Mouse (Mus musculus) CD8-positive naive resting alpha-beta T cell, adult 2 months (primary cell): ENCODE data around the gene Rpl34.

Experiments
- DNase-seq, 2 experiments: peaks; one replicate each; pipeline ENCODE4 v3.0.0; 2022; ENCODE audit warnings: low read depth in 2 of 2, low spot score in 2 of 2

Rpl34 gene

GRCm38 (mm10) chr3:130714775-130715568, 15.2 kb downstream of the Rpl34 start:
- peak; percentile 57 to 71 for DNase-seq

GRCm38 (mm10) chr3:130712891-130713290, 17.3 kb downstream of the Rpl34 start:
- DNase-seq = no peak

- DNase-seq = no peak
Measured at GRCm38 (mm10) chr3:130710103-130710502, 20.1 kb downstream of the Rpl34 start.

- peak; percentile 91 to 93 for DNase-seq
Measured at GRCm38 (mm10) chr3:130708967-130709924, 21.0 kb downstream of the Rpl34 start, which contains the start of gene Ostc. Gene Ostc, minus strand, starts transcription at chr3:130709444.

GRCm38 (mm10) chr3:130708529-130708928, 21.7 kb downstream of the Rpl34 start:
- DNase-seq = no peak

- DNase-seq = no peak
Measured at GRCm38 (mm10) chr3:130702289-130702688, 27.9 kb downstream of the Rpl34 start.

- no peak for DNase-seq
Measured at GRCm38 (mm10) chr3:130697622-130698021, 32.6 kb downstream of the Rpl34 start.

- DNase-seq = no peak
Measured at GRCm38 (mm10) chr3:130694705-130695104, 35.5 kb downstream of the Rpl34 start.

GRCm38 (mm10) chr3:130694041-130694593, 36.1 kb downstream of the Rpl34 start:
- DNase-seq = no peak

- no peak for DNase-seq
Measured at GRCm38 (mm10) chr3:130691596-130692170, 38.5 kb downstream of the Rpl34 start.

- DNase-seq = peak in 1 of 2 experiments; percentile 43
Measured at GRCm38 (mm10) chr3:130690834-130691595, 39.2 kb downstream of the Rpl34 start.

- DNase-seq = peak; percentile 29 to 37
Measured at GRCm38 (mm10) chr3:130689630-130690029, 40.6 kb downstream of the Rpl34 start.

- DNase-seq = no peak
Measured at GRCm38 (mm10) chr3:130687051-130687450, 43.1 kb downstream of the Rpl34 start.

- no peak for DNase-seq
Measured at GRCm38 (mm10) chr3:130685014-130685366, 45.2 kb downstream of the Rpl34 start.

GRCm38 (mm10) chr3:130684276-130685013, 45.8 kb downstream of the Rpl34 start:
- DNase-seq = no peak

GRCm38 (mm10) chr3:130683836-130684235, 46.4 kb downstream of the Rpl34 start:
- DNase-seq = no peak

- DNase-seq = no peak
Measured at GRCm38 (mm10) chr3:130682183-130682582, 48.0 kb downstream of the Rpl34 start.

- DNase-seq = no peak
Measured at GRCm38 (mm10) chr3:130681226-130681625, 49.0 kb downstream of the Rpl34 start.

GRCm38 (mm10) chr3:130677671-130678460, 52.3 kb downstream of the Rpl34 start:
- DNase-seq = no peak
